Mouse (Mus musculus) MEL (cell line): ENCODE measurements around the gene Bcas3. TPM values are rescaled to one million over a fixed set of nuclear protein-coding genes. Genes with fewer than 3 reads are reported as not detected.

ENCODE experiments used
- DNase-seq: peaks from one replicate; pipeline ENCODE4 v3.0.0; 2011; ENCODE audit warnings: low read depth, low spot score
- H3K27ac ChIP-seq: 2 replicates; pipeline ENCODE4 v1.5.1; 2012; ENCODE audit warnings: low read depth, mild to moderate bottlenecking, control low read depth, low read length, moderate library complexity; ENCODE audit not compliant: control insufficient read depth
- H3K27me3 ChIP-seq, 2 experiments: fragments of 150-350 bp in 1 of 2; sonication (generic) in 1 of 2; 2 replicates each; pipeline ENCODE4 v1.6.1; 2012; ENCODE audit warnings: low read length in 2 of 2, mild to moderate bottlenecking in 2 of 2, improper control_type of control experiment in 1 of 2, moderate library complexity in 1 of 2; ENCODE audit not compliant: insufficient read depth in 2 of 2, control insufficient read depth in 1 of 2
- H3K36me3 ChIP-seq, 2 experiments: 2 replicates each; pipeline ENCODE4 v1.6.1; 2012 to 2014; ENCODE audit warnings: low read length in 2 of 2, improper control_type of control experiment in 1 of 2, inconsistent platforms in 1 of 2, mild to moderate bottlenecking in 1 of 2; ENCODE audit not compliant: insufficient read depth in 2 of 2, control insufficient read depth in 1 of 2
- H3K4me1 ChIP-seq, 2 experiments: fragments of 150-350 bp in 1 of 2; sonication (generic) in 1 of 2; 2 replicates each; pipeline ENCODE4 v1.6.1; 2012; ENCODE audit warnings: low read length in 2 of 2, improper control_type of control experiment in 1 of 2, mild to moderate bottlenecking in 1 of 2; ENCODE audit not compliant: insufficient read depth in 2 of 2, control insufficient read depth in 1 of 2
- H3K4me3 ChIP-seq, 2 experiments: fragments of 150-350 bp in 1 of 2; sonication (generic) in 1 of 2; 2 replicates each; pipeline ENCODE4 v1.5.1; 2012; ENCODE audit warnings: low read depth in 2 of 2, low read length in 2 of 2, mild to moderate bottlenecking in 2 of 2, moderate library complexity in 2 of 2, control low read depth in 1 of 2, improper control_type of control experiment in 1 of 2; ENCODE audit not compliant: control insufficient read depth in 1 of 2, insufficient read depth in 1 of 2
- H3K79me2 ChIP-seq: 2 replicates; pipeline ENCODE4 v1.6.1; 2012; ENCODE audit warnings: mild to moderate bottlenecking, low read length, moderate library complexity; ENCODE audit not compliant: control insufficient read depth, poor library complexity, insufficient read depth
- H3K9ac ChIP-seq: 2 replicates; pipeline ENCODE4 v1.6.1; 2012; ENCODE audit warnings: low read depth, mild to moderate bottlenecking, control low read depth, low read length, moderate library complexity; ENCODE audit not compliant: control insufficient read depth, poor library complexity, severe bottlenecking
- H3K9me3 ChIP-seq: fragments of 150-350 bp; sonication (generic); replicated peaks from 2 replicates; pipeline ENCODE4 v1.6.1; 2012; ENCODE audit warnings: mild to moderate bottlenecking, low read length, improper control_type of control experiment, moderate library complexity; ENCODE audit not compliant: insufficient read depth
- BHLHE40 ChIP-seq: IDR thresholded peaks from 2 replicates; pipeline ENCODE4 v1.6.1; 2012; ENCODE audit warnings: low read depth, mild to moderate bottlenecking, inconsistent platforms, low read length, improper control_type of control experiment, borderline replicate concordance
- CHD2 ChIP-seq: IDR thresholded peaks from 2 replicates; pipeline ENCODE4 v1.6.1; 2011; ENCODE audit warnings: low read length, improper control_type of control experiment
- CTCF ChIP-seq, 3 experiments: IDR thresholded peaks in 2 of 3; conservative IDR thresholded peaks in 1 of 3; 2 replicates each; pipeline ENCODE4 v1.5.1; 2011 to 2012; ENCODE audit warnings: low read length in 3 of 3, low read depth in 2 of 3, mild to moderate bottlenecking in 2 of 3, improper control_type of control experiment in 1 of 3, inconsistent platforms in 1 of 3, mixed read lengths in 1 of 3, moderate library complexity in 1 of 3; ENCODE audit not compliant: control insufficient read depth in 1 of 3, insufficient read depth in 1 of 3, poor library complexity in 1 of 3, severe bottlenecking in 1 of 3
- E2F4 ChIP-seq: IDR thresholded peaks from 2 replicates; pipeline ENCODE4 v1.6.1; 2011; ENCODE audit warnings: low read depth, low read length, improper control_type of control experiment, borderline replicate concordance
- ELF1 ChIP-seq: IDR thresholded peaks from 2 replicates; pipeline ENCODE4 v1.6.1; 2014; ENCODE audit warnings: low read depth, mild to moderate bottlenecking, inconsistent platforms, low read length, improper control_type of control experiment, moderate library complexity
- EP300 ChIP-seq, 2 experiments: IDR thresholded peaks; 2 replicates each; pipeline ENCODE4 v1.6.1; 2011; ENCODE audit warnings: improper control_type of control experiment in 2 of 2, low read length in 2 of 2, low read depth in 1 of 2, mild to moderate bottlenecking in 1 of 2
- GATA1 ChIP-seq: IDR thresholded peaks from 2 replicates; pipeline ENCODE4 v1.6.1; 2011; ENCODE audit warnings: low read depth, low read length, improper control_type of control experiment
- HCFC1 ChIP-seq: IDR thresholded peaks from 2 replicates; pipeline ENCODE4 v1.6.1; 2012; ENCODE audit warnings: low read depth, mild to moderate bottlenecking, inconsistent platforms, low read length, improper control_type of control experiment, moderate library complexity
- MAFK ChIP-seq: IDR thresholded peaks from 2 replicates; pipeline ENCODE4 v1.6.1; 2011; ENCODE audit warnings: low read depth, mild to moderate bottlenecking, low read length, improper control_type of control experiment, borderline replicate concordance
- MAX ChIP-seq: IDR thresholded peaks from 2 replicates; pipeline ENCODE4 v1.6.1; 2011; ENCODE audit warnings: low read length, improper control_type of control experiment
- MEF2A ChIP-seq: IDR thresholded peaks from 2 replicates; pipeline ENCODE4 v1.6.1; 2014; ENCODE audit warnings: low read depth, mild to moderate bottlenecking, inconsistent platforms, low read length, improper control_type of control experiment; ENCODE audit not compliant: poor library complexity, insufficient replicate concordance, severe bottlenecking; ENCODE audit errors: extremely low read depth
- MYB ChIP-seq: IDR thresholded peaks from 2 replicates; pipeline ENCODE4 v1.6.1; 2011; ENCODE audit warnings: mild to moderate bottlenecking, low read depth, low read length, improper control_type of control experiment
- MYC ChIP-seq: IDR thresholded peaks from 2 replicates; pipeline ENCODE4 v1.6.1; 2011; ENCODE audit warnings: low read depth, mild to moderate bottlenecking, low read length, improper control_type of control experiment, moderate library complexity
- NELFE ChIP-seq: IDR thresholded peaks from 2 replicates; pipeline ENCODE4 v1.6.1; 2011; ENCODE audit warnings: low read depth, low read length, improper control_type of control experiment
- NRF1 ChIP-seq: IDR thresholded peaks from 2 replicates; pipeline ENCODE4 v1.6.1; 2014; ENCODE audit warnings: low read depth, mild to moderate bottlenecking, inconsistent platforms, low read length, improper control_type of control experiment, moderate library complexity; ENCODE audit not compliant: poor library complexity, insufficient read depth, severe bottlenecking
- POLR2A ChIP-seq, 2 experiments: IDR thresholded peaks; 2 replicates each; pipeline ENCODE4 v1.6.1; 2011 to 2012; ENCODE audit warnings: low read length in 2 of 2, mild to moderate bottlenecking in 2 of 2, control low read depth in 1 of 2, improper control_type of control experiment in 1 of 2, low read depth in 1 of 2, moderate library complexity in 1 of 2; ENCODE audit not compliant: control insufficient read depth in 1 of 2, insufficient read depth in 1 of 2, poor library complexity in 1 of 2
- POLR2AphosphoS5 ChIP-seq: IDR thresholded peaks from 2 replicates; pipeline ENCODE4 v1.6.1; 2012; ENCODE audit warnings: low read depth, borderline replicate concordance, mild to moderate bottlenecking, inconsistent platforms, low read length, moderate library complexity, mixed read lengths
- TAL1 ChIP-seq: IDR thresholded peaks from 2 replicates; pipeline ENCODE4 v1.6.1; 2012; ENCODE audit warnings: mild to moderate bottlenecking, inconsistent platforms, low read length, moderate library complexity, mixed read lengths
- TCF12 ChIP-seq: IDR thresholded peaks from 2 replicates; pipeline ENCODE4 v1.6.1; 2014; ENCODE audit warnings: low read depth, mild to moderate bottlenecking, inconsistent platforms, low read length, improper control_type of control experiment, moderate library complexity
- UBTF ChIP-seq: IDR thresholded peaks from 2 replicates; pipeline ENCODE4 v1.6.1; 2012; ENCODE audit warnings: low read depth, mild to moderate bottlenecking, inconsistent platforms, low read length, improper control_type of control experiment, moderate library complexity, borderline replicate concordance; ENCODE audit not compliant: insufficient read depth
- USF1 ChIP-seq: IDR thresholded peaks from 2 replicates; pipeline ENCODE4 v1.6.1; 2014; ENCODE audit warnings: low read depth, mild to moderate bottlenecking, inconsistent platforms, low read length, improper control_type of control experiment, moderate library complexity
- USF2 ChIP-seq, 2 experiments: IDR thresholded peaks; 2 replicates each; pipeline ENCODE4 v1.6.1; 2011 to 2012; ENCODE audit warnings: improper control_type of control experiment in 2 of 2, low read length in 2 of 2, borderline replicate concordance in 1 of 2, inconsistent platforms in 1 of 2, low read depth in 1 of 2, mild to moderate bottlenecking in 1 of 2; ENCODE audit not compliant: insufficient read depth in 1 of 2
- ZKSCAN1 ChIP-seq: IDR thresholded peaks from 2 replicates; pipeline ENCODE4 v1.6.1; 2012; ENCODE audit warnings: low read depth, mild to moderate bottlenecking, inconsistent platforms, low read length, improper control_type of control experiment, moderate library complexity
- ZMIZ1 ChIP-seq: IDR thresholded peaks from 2 replicates; pipeline ENCODE4 v1.6.1; 2012; ENCODE audit warnings: low read depth, mild to moderate bottlenecking, inconsistent platforms, low read length, improper control_type of control experiment, moderate library complexity
- ZNF384 ChIP-seq: IDR thresholded peaks from 2 replicates; pipeline ENCODE4 v1.6.1; 2012; ENCODE audit warnings: low read depth, mild to moderate bottlenecking, inconsistent platforms, low read length, improper control_type of control experiment
- polyA plus RNA-seq, 2 experiments: library from polyadenylated mRNA; stranded (reverse) in 1 of 2; unstranded in 1 of 2; fragments of >175 nt in 1 of 2; fragments of >200 nt in 1 of 2; gene quantifications; 2 replicates each; pipeline versions ENCODE4 v1.2.1 to v1.2.4; 2012; ENCODE audit warnings: low replicate concordance in 2 of 2, low read depth in 1 of 2; ENCODE audit not compliant: insufficient read length in 2 of 2, insufficient read depth in 1 of 2, missing spikeins in 1 of 2
- total RNA-seq: library from RNA; depleted of rRNA; stranded (reverse); fragments of 300-350 nt; gene quantifications from 2 replicates; pipeline ENCODE4 v1.2.3, GENCODE M21; 2012

Bcas3 gene
- total and polyA plus RNA-seq, 3 experiments: 8.6 to 14.7 TPM; not detected in 1

DNA sequence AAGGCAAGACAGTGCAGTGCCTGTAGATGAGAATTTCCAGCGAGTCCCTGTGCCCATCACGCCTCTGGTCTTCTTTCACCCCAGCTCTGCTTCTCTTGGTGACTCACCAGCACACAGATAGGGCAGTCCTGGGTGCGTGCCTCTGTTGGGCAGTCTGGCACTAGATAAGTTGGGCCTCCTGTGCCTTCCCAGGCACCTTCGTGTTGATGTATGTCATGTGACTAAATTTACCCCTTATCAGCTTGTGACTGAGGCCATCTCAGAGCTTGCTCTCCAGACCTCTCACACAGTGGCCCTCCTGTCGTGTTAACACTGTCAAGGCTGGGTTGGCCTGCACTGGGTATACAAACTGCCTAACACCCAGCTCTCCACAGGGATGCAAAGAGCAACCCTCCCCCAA is 451.1 kb downstream of the Bcas3 start:
- Histone ChIP-seq H3K9me3 (no peaks in the 10 kb centered on the region), H3K36me3 (peaks cover 0 to 9% of the 10 kb centered on the region in 2 experiments; a peak in 2 of 4 replicates), H3K27me3 (no peaks in the 10 kb centered on the region), H3K9ac (no peak overlapping the region), H3K79me2 (no peaks in the 10 kb centered on the region)
- DNase-seq: peak; percentile 79
- peak; percentile 87 for TF ChIP-seq USF1
- no peak for TF ChIP-seq E2F4
- peak; percentile 59; the same call in 1 of the 2 replicates for TF ChIP-seq BHLHE40
- no peak for TF ChIP-seq MEF2A
- peak; percentile 49 to 50 for TF ChIP-seq EP300 (IDR thresholded peaks at IDR 0.05; ENCODE audit: low read depth in 1 of 2, low read length in 2 of 2)
- TF ChIP-seq CTCF (IDR thresholded peaks at IDR 0.05 in 2 of 3, conservative IDR thresholded peaks at IDR 0.05 in 1 of 3; ENCODE audit: control insufficient read depth in 1 of 3, insufficient read depth in 1 of 3, low read depth in 2 of 3, low read length in 3 of 3, poor library complexity in 1 of 3, severe bottlenecking in 1 of 3): no peak
- peak; percentile 51; the same call in 1 of the 2 replicates for TF ChIP-seq MAX
- peak; percentile 48 for TF ChIP-seq TAL1
- 0 out of 2 replicates have a peak, but pooled peaks have one; percentile 23 for TF ChIP-seq TCF12
- no peak for TF ChIP-seq NRF1
- no peak for TF ChIP-seq ZKSCAN1
- TF ChIP-seq GATA1: peak; percentile 58
- TF ChIP-seq USF2 (IDR thresholded peaks at IDR 0.05; ENCODE audit: borderline replicate concordance in 1 of 2, insufficient read depth in 1 of 2, low read depth in 1 of 2, low read length in 2 of 2): peak; percentile 25 to 33; a peak in 1 of 4 replicates
- TF ChIP-seq ELF1: no peak
- TF ChIP-seq, all 39 proteins: peak for 8
- peaks cover 5 to 11% of the 10 kb centered on the region in 2 experiments for H3K4me1 ChIP-seq
- no peak overlapping the region for H3K27ac ChIP-seq
- no peak overlapping the region for H3K4me3 ChIP-seq

GRCm38 (mm10) chr11:85805779-85806178 is 452.8 kb downstream of the Bcas3 start:
- Histone ChIP-seq H3K4me1 (peaks cover 5 to 11% of the 10 kb centered on the region in 2 experiments), H3K27ac (no peak overlapping the region), H3K27me3 (no peaks in the 10 kb centered on the region), H3K4me3 (no peak overlapping the region), H3K79me2 (no peaks in the 10 kb centered on the region), H3K9me3 (no peaks in the 10 kb centered on the region), H3K9ac (no peak overlapping the region)
- DNase-seq: no peak
- TF ChIP-seq MYB (no peak), NELFE (no peak), TCF12 (no peak), HCFC1 (no peak), MEF2A (no peak), ZMIZ1 (no peak), NRF1 (no peak), BHLHE40 (no peak), MAFK (no peak), MAX (no peak), EP300 (IDR thresholded peaks at IDR 0.05; ENCODE audit: low read depth in 1 of 2, low read length in 2 of 2) (no peak), POLR2A (IDR thresholded peaks at IDR 0.05; ENCODE audit: control insufficient read depth in 1 of 2, insufficient read depth in 1 of 2, low read depth in 1 of 2, low read length in 2 of 2, poor library complexity in 1 of 2) (no peak), CTCF (IDR thresholded peaks at IDR 0.05 in 2 of 3, conservative IDR thresholded peaks at IDR 0.05 in 1 of 3; ENCODE audit: control insufficient read depth in 1 of 3, insufficient read depth in 1 of 3, low read depth in 2 of 3, low read length in 3 of 3, poor library complexity in 1 of 3, severe bottlenecking in 1 of 3) (no peak), ZNF384 (no peak), POLR2AphosphoS5 (no peak), MYC (no peak), GATA1 (no peak), CHD2 (no peak), UBTF (no peak)
- TF ChIP-seq, all 39 proteins: peak for 0
- H3K36me3 ChIP-seq: peaks cover 0 to 9% of the 10 kb centered on the region in 2 experiments; a peak in 2 of 4 replicates
